Mouse (Mus musculus): ENCODE data around the gene Timm13. TPM values are rescaled to one million over a fixed set of nuclear protein-coding genes. Genes with fewer than 3 reads are reported as not detected.
A peak's percentile ranks its signal among the peaks of the same experiment; 100 is the strongest.

The Timm13 gene
- total RNA-seq, 4 experiments from 2014 or later: 117 to 135 (median 123) TPM

DNA sequence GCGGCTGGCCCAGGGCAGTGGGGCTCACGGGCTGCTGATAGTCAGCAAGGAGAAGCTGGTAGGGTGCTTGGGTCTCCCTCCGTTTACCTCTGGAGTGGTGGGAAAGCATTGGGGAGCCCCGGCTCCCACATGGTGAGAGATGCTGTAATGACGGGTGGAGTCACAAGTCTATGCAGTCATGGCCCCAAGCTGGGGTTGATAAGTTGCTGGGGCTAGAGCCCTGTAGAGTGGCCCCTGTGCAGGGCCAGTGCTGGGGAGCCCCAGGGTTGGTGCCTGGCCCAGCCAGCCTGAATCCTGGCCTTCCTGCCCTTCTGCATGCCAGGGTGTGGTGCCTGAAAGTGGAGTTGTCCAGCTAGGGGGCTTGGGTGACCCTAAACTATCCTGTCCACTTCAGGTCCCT lies 38.5 kb downstream of the Timm13 start:
- DNase-seq (ENCODE audit: low spot score): no peak

DNA sequence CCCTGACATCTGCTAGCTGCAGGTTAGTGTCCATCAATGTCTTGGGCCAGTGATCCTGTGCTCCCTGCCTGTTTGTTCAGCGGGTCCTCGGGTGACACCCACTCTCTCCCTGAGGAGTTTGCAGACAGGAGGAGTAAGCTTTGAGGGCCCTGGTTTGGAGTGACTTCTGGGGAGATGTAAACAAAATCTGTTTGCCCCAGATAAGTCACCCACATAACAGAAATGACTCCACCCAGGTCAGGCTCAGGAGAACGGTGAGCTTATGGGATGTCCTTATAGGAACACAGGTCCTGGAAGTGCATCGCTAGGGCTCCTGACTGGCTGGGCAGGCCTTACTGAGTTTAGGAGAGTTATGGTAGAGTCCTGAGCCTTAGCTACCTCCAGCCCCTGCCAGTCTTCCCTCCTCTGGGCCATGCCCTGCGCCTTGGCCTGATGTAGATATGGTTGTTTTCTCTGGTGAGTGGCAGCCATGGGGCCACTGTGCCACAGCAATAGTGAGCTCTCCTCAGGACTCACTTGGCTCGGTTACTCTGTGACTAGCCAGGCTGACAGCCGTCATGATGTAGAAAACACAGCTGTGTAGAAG lies 42.3 kb downstream of the Timm13 start:
- DNase-seq (ENCODE audit: low spot score): no peak

DNA sequence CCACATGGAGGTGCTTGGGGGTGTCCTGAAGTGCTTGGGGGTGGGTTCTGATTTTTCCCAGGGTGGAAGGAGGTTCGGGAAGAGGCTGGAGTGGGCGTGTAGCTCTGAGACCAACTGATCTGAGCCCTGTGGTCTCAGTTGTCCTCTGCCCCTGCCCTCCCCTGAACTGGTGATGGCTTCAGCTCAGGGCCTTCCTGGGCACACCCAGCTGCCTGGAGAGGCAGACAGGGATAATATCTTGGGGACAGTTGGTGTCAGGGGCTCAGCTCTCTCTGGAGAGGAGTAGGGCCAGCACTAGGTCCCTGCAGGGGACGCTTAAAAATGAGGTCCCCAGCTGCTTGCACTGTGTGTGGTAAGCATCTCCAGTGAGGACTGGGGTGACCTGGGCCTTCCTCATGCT lies 42.9 kb downstream of the Timm13 start:
- DNase-seq (ENCODE audit: low spot score): no peak

DNA sequence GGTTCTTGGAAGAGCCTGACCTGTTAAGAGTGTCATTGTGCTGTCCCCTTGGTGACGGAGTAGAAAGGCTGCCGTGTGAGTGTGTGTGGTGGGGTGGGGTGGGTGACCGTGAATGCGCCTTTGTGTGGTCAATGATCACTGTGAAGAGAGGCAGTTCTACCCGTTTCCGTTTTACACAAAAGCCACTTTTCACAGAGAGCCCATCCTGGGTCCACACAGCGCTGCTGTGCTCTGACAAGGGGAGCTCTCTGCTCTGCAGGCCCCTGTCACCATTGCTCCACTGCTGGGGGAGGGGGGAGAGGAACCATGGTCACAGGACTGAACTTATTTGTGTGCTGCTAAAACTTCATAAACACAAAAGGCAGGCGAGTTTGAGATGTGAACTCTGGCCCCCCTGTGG lies 43.4 kb downstream of the Timm13 start:
- DNase-seq (ENCODE audit: low spot score): no peak

DNA sequence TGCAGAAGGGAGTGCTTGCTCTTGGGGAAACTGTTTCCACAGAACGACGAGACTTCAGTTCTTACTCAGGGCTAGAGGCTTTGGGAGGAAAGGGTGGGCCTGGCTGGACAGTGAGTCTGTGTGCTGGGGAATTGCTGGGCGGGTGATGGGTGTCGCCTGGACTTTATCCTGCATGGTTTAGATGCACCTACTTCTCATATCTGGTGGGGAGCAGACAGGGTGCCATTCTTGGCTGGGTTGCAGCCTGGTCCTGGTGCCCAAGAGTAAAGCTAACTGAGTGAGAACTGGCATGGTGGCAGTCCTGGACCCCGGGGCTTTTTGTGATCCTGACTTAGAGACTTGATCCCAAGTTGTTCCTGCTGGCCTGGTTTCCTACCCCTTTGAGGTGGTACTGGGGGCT lies 43.9 kb downstream of the Timm13 start:
- DNase-seq (ENCODE audit: low spot score): no peak

DNA sequence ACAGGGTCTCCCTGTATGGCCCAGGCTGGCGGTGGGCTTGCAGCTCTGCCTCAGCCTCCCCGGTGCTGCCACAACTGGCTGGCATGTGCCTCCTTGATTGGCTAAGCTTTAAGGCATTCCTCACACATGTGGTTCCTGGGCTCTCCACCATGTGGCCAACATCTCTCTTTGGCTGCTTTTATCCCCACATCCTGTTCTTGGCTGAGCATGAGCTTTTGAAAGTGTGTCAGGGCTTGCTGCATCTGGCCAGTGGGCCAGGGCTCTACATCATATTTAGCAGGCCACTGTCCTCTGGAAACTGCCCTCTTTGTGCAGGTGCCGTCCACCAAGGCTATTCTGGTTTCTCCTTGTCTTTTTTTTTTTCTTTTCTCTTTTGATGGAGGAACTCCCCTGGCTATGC lies 44.5 kb downstream of the Timm13 start:
- DNase-seq (ENCODE audit: low spot score): peak; percentile 28

DNA sequence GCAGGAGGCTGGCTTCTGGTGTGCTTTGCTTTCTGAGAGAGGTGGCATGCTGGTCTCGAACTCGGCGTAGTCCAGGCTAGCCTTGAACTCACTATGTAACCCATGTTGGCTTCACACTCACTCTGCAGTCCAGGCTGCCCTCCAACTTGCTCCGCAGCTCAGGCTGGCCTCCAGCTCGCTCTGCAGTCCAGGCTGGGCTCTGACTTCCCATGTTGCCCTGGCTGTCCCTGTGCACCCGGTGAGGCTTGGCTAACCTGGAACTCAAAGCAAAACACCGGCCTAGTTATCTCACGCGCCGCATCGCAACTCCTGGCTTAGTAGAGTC lies 45.1 kb downstream of the Timm13 start:
- no peak for DNase-seq (ENCODE audit: low spot score)

DNA sequence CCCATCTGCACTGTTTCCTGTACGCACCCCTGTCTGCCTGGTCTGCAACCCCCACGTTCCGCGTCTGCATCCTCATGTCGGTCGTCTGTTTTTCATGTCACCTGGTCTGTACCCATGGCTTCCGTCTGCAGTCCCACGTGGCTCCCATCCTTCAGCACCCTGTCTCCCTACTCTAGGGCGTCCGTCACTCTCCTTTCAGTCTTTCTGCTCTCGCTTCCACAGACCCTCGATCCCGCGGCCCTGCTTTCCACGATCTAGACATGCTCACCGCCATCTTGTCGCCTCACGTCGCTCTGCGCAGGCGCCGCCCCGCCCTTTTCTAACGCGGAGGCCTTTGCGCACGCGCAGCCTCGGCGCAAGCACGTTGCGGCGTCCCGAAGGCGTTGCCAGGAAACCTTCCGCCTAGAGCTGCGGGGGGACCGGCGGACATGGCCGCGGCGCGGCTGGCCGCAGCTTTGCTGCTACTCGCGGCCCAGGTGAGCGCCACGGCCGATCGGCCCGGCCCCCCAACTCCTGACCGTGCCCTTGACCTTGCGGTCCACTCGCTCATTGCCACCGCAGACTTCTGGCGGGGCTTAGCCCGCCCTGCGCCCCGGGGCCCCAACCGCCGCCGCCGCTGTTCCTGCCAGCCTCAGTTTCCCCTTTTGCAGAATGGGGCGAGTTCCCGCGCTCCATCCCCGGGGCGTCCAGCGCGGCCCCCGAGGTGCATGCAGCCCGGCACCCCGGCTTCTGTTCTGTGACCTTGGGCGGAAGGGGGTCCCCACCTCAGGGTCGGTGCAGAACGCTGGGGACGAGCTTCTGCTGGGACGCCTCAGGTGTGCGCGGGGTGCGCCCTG lies 45.6 kb downstream of the Timm13 start, which contains the start of the genes Lsm7 and Sppl2b:
Lsm7 (minus strand) TSS at position 297 of the 836 bp plus-strand sequence.
Sppl2b (plus strand) TSS at position 363 of the 836 bp plus-strand sequence.
- DNase-seq (ENCODE audit: low spot score): peak; percentile 96

Other genes starting within 250 kb of the Timm13 start
- gene Btbd2, start 243.9 kb downstream of the Timm13 start, total RNA-seq (2022): 10 to 100 TPM; 44.0 to 52.5 (median 48.5) TPM
- gene Mknk2, start 222.9 kb downstream of the Timm13 start, total RNA-seq (2022): 100 to 1,000 TPM; 197 to 243 (median 216) TPM
- gene Mob3a, start 199.0 kb downstream of the Timm13 start, total RNA-seq (2022): 1 to 10 TPM; 3.8 to 6.0 (median 5.4) TPM
- gene Izumo4, start 198.8 kb downstream of the Timm13 start, total RNA-seq (2022): 1 to 10 TPM; 2.2 to 5.3 (median 3.6) TPM
- gene Ap3d1, start 158.7 kb downstream of the Timm13 start, total RNA-seq (2022): 10 to 100 TPM; 41.2 to 44.5 (median 43.4) TPM
- gene Dot1l, start 145.8 kb downstream of the Timm13 start, total RNA-seq (2022): 10 to 100 TPM; 13.3 to 24.1 (median 19.8) TPM
- 10 to 100 TPM; 25.0 to 33.0 (median 31.5) TPM for gene Sf3a2, start 102.8 kb downstream of the Timm13 start, total RNA-seq (2022)
- gene Plekhj1, start 102.3 kb downstream of the Timm13 start, total RNA-seq (2022): 10 to 100 TPM; 29.8 to 37.4 (median 32.7) TPM
- gene Amh, start 95.7 kb downstream of the Timm13 start, total RNA-seq (2022): under 1 TPM; 0.14 to 0.50 (median 0.20) TPM
- 1 to 10 TPM in 1 of 4 experiments, under 1 TPM in 3; 0.47 to 1.6 (median 0.75) TPM for gene Jsrp1, start 87.5 kb downstream of the Timm13 start, total RNA-seq (2022)
- 1,000 to 10,000 TPM in 2 of 4 experiments, 100 to 1,000 TPM in 2; 848 to 1,083 (median 963) TPM for gene Oaz1, start 74.3 kb downstream of the Timm13 start, total RNA-seq (2022)
- 10 to 100 TPM in 3 of 4 experiments, 1 to 10 TPM in 1; 7.8 to 14.0 (median 12.6) TPM for gene Lingo3, start 56.9 kb downstream of the Timm13 start, total RNA-seq (2022)
- gene Lsm7, start 45.8 kb downstream of the Timm13 start, total RNA-seq (2022): 10 to 100 TPM; 23.3 to 32.5 (median 25.0) TPM
- gene Sppl2b, start 45.7 kb downstream of the Timm13 start, total RNA-seq (2022): 10 to 100 TPM; 11.1 to 15.9 (median 14.4) TPM
- gene Tmprss9, start 29.1 kb downstream of the Timm13 start, total RNA-seq (2022): not detected
- gene Lmnb2, start 17.3 kb upstream of the Timm13 start, total RNA-seq (2022): 1 to 10 TPM; 3.5 to 6.3 (median 4.8) TPM
- 10 to 100 TPM in 2 of 4 experiments, 1 to 10 TPM in 2; 5.0 to 18.1 (median 12.0) TPM for gene Gadd45b, start 29.1 kb upstream of the Timm13 start, total RNA-seq (2022)
- gene Gng7, start 114.0 kb upstream of the Timm13 start, total RNA-seq (2022): 1 to 10 TPM; 1.0 to 1.7 (median 1.5) TPM
- under 1 TPM in 1 of 4 experiments, not detected in 3; 0.44 TPM for gene Diras1, start 124.7 kb upstream of the Timm13 start, total RNA-seq (2022)
- gene Slc39a3, start 136.5 kb upstream of the Timm13 start, total RNA-seq (2022): 10 to 100 TPM; 12.1 to 14.1 (median 12.7) TPM
- gene Sgta, start 159.2 kb upstream of the Timm13 start, total RNA-seq (2022): 100 to 1,000 TPM in 2 of 4 experiments, 10 to 100 TPM in 2; 92.0 to 102 (median 99.4) TPM
- 10 to 100 TPM; 12.3 to 14.9 (median 13.2) TPM for gene Thop1, start 169.1 kb upstream of the Timm13 start, total RNA-seq (2022)
- gene Creb3l3, start 197.9 kb upstream of the Timm13 start, total RNA-seq (2022): under 1 TPM in 3 of 4 experiments, not detected in 1; 0.14 to 0.53 (median 0.27) TPM
- 100 to 1,000 TPM; 110 to 137 (median 130) TPM for gene Map2k2, start 204.9 kb upstream of the Timm13 start, total RNA-seq (2022)
- gene Zbtb7a, start 234.3 kb upstream of the Timm13 start, total RNA-seq (2022): 10 to 100 TPM; 39.4 to 41.9 (median 40.7) TPM